23 mouse cellular contexts compared by ENCODE assay signal in the genomic region with DNA sequence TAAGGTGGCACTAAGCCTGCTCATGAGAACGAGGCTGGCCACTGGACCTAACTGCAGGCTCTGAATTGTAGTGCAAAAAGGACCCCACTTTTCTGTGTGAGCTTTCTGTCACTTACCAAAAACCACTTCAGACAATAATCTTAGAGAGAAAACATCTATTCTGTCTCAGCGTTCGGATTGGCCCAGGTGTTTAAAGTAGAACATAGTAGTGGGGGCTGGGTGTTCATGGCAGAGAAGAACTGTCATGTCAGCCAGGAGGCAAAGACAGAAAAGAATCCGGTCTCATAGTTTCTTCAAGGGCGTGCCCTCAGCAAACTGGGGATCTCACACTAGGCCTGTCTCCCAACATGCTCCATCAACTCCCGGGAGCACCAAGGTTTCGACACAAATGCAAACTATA.
"Had no signal": no experiment of that assay in that cellular context is flagged by ENCODE, and none has a peak within 500 bp of the region (broad histone marks: within the 10 kb centered on the region; RNA-seq: fewer than 3 reads in every experiment).

No protein-coding gene starts in this region.

- H3K27me3 ChIP-seq: hindbrain, embryonic 12.5 days; hindbrain, embryonic 15.5 days; kidney, embryonic 15.5 days; limb, embryonic 13.5 days; limb, embryonic 15.5 days had no signal

- H3K4me1 ChIP-seq: hindbrain, embryonic 10.5 days; hindbrain, embryonic 12.5 days; hindbrain, embryonic 15.5 days; kidney, embryonic 15.5 days; limb, embryonic 15.5 days had no signal

- DNase-seq: forebrain, postnatal 0 days; gastrocnemius, postnatal 14 days; gastrocnemius, postnatal 36 days; heart, adult 11 months; heart, adult 2 months; heart, postnatal 10 days; heart, postnatal 4 days; kidney, adult 11 months; kidney, adult 2 months; kidney, adult 9 months; kidney, postnatal 14 days; kidney, postnatal 36 days; layer of hippocampus, adult 9-11 months; layer of hippocampus, postnatal 36 days; left cerebral cortex, postnatal 4 days had no signal

- H3K27ac ChIP-seq: heart, adult 2 months; hindbrain, embryonic 10.5 days; hindbrain, embryonic 12.5 days; hindbrain, embryonic 15.5 days; hindbrain, postnatal 0 days; kidney, embryonic 15.5 days; kidney, postnatal 0 days; limb, embryonic 13.5 days; limb, embryonic 15.5 days had no signal

- H3K4me3 ChIP-seq: heart, adult 2 months; hindbrain, embryonic 10.5 days; hindbrain, embryonic 12.5 days; hindbrain, embryonic 15.5 days; kidney, embryonic 15.5 days; limb, embryonic 13.5 days; limb, embryonic 15.5 days had no signal

- H3K36me3 ChIP-seq: hindbrain, embryonic 10.5 days; hindbrain, embryonic 12.5 days; hindbrain, embryonic 15.5 days; kidney, embryonic 15.5 days; limb, embryonic 13.5 days; limb, embryonic 15.5 days had no signal
